Mouse (Mus musculus): Measurements from ENCODE around the gene Plekhm3. TPM values are rescaled to one million over a fixed set of nuclear protein-coding genes. Genes with fewer than 3 reads are reported as not detected.

Plekhm3 gene
- polyA plus RNA-seq, 1 experiment from 2014 or later = 2.2 TPM

GRCm38 (mm10) chr1:64899763-64900162 lies 56.9 kb downstream of the Plekhm3 start:
- H3K36me3 ChIP-seq (ENCODE audit: control insufficient read depth, insufficient read depth, low read length) = no peaks in the 10 kb centered on the region
- ATAC-seq (ENCODE audit: low FRiP score, low TSS enrichment) (no peak), DNase-seq (ENCODE audit: low spot score) (no peak)
- no peaks in the 10 kb centered on the region for H3K4me1 ChIP-seq (replicated peaks; ENCODE audit: control insufficient read depth, insufficient read depth)
- H3K27ac ChIP-seq (replicated peaks) = no peak overlapping the region
- no peak overlapping the region for H3K4me3 ChIP-seq (ENCODE audit: low read depth, low read length)
- H3K9me3 ChIP-seq (ENCODE audit: control insufficient read depth, low read length) = no peaks in the 10 kb centered on the region
- TF ChIP-seq EP300 (optimal IDR thresholded peaks at IDR 0.05) (no peak), CTCF (IDR thresholded peaks at IDR 0.05; ENCODE audit: low read depth) (no peak)
- WGBS = 85% methylated on average over 3 of the region's 3 CpGs
- H3K9ac ChIP-seq (ENCODE audit: low read length) = no peak overlapping the region
- no peak overlapping the region for H3K4me2 ChIP-seq (replicated peaks; ENCODE audit: low read depth)
- no peaks in the 10 kb centered on the region for H3K27me3 ChIP-seq (ENCODE audit: control insufficient read depth, insufficient read depth, low read length)

DNA sequence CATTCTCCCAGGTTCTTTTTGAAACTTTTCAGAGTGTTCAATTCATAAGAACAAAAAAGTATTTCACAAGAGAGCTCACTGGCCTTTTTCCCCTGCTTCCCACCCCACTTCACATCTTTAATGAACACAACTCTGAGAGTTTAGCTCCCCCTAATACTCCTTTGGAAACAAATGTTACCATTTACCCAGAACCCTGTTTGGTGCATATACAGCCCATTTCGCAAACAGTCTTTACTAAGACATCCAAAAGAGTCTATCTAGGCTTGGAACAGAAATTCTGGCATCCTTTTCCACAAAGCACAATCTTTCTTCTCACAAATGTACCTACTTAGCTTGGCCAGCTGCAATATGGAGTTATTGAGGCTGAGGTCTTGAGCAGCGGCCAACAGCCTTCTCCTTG lies 59.1 kb downstream of the Plekhm3 start:
- no peak for TF ChIP-seq EP300 (optimal IDR thresholded peaks at IDR 0.05)
- TF ChIP-seq CTCF (IDR thresholded peaks at IDR 0.05; ENCODE audit: low read depth) = no peak
- WGBS = 84% methylated on average over 2 of the region's 2 CpGs
- H3K27me3 ChIP-seq (ENCODE audit: control insufficient read depth, insufficient read depth, low read length) = no peaks in the 10 kb centered on the region
- ATAC-seq (ENCODE audit: low FRiP score, low TSS enrichment) (no peak), DNase-seq (ENCODE audit: low spot score) (no peak)
- no peak overlapping the region for H3K4me3 ChIP-seq (ENCODE audit: low read depth, low read length)
- H3K4me1 ChIP-seq (replicated peaks; ENCODE audit: control insufficient read depth, insufficient read depth) = no peaks in the 10 kb centered on the region
- no peak overlapping the region for H3K27ac ChIP-seq (replicated peaks)
- no peak overlapping the region for H3K4me2 ChIP-seq (replicated peaks; ENCODE audit: low read depth)
- no peak overlapping the region for H3K9ac ChIP-seq (ENCODE audit: low read length)
- no peaks in the 10 kb centered on the region for H3K9me3 ChIP-seq (ENCODE audit: control insufficient read depth, low read length)
- H3K36me3 ChIP-seq (ENCODE audit: control insufficient read depth, insufficient read depth, low read length) = no peaks in the 10 kb centered on the region

DNA sequence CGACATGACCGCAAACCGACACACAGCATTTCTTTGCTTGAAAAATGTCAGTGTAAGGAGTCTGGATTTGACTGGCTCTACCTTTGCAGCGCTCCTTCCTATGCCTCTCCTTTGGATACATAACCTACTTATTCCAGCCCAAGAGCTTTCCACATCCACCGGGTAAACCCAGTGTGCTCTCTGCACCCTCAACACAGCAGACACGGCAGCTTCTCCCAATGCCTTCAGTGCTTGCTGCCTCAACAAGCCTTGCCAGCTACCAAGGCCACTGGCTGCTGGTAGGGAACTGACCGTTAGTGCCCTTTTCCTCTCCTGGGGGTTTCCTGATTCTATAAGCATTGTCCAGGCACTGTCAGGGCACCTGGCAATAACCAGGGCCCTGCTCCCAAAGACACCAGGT lies 62.8 kb downstream of the Plekhm3 start:
- no peaks in the 10 kb centered on the region for H3K9me3 ChIP-seq (ENCODE audit: control insufficient read depth, low read length)
- no peaks in the 10 kb centered on the region for H3K4me1 ChIP-seq (replicated peaks; ENCODE audit: control insufficient read depth, insufficient read depth)
- H3K27ac ChIP-seq (replicated peaks) = no peak overlapping the region
- H3K4me2 ChIP-seq (replicated peaks; ENCODE audit: low read depth) = no peak overlapping the region
- TF ChIP-seq CTCF (IDR thresholded peaks at IDR 0.05; ENCODE audit: low read depth) = no peak
- TF ChIP-seq EP300 (optimal IDR thresholded peaks at IDR 0.05) = no peak
- H3K4me3 ChIP-seq (ENCODE audit: low read depth, low read length) = no peak overlapping the region
- 81% methylated on average over 7 of the region's 7 CpGs for WGBS
- H3K27me3 ChIP-seq (ENCODE audit: control insufficient read depth, insufficient read depth, low read length) = no peaks in the 10 kb centered on the region
- ATAC-seq (ENCODE audit: low FRiP score, low TSS enrichment) = no peak
- no peak overlapping the region for H3K9ac ChIP-seq (ENCODE audit: low read length)
- DNase-seq (ENCODE audit: low spot score) = no peak
- H3K36me3 ChIP-seq (ENCODE audit: control insufficient read depth, insufficient read depth, low read length) = no peaks in the 10 kb centered on the region

GRCm38 (mm10) chr1:64891332-64891731 lies 65.3 kb downstream of the Plekhm3 start:
- Histone ChIP-seq H3K4me2 (replicated peaks; ENCODE audit: low read depth) (no peak overlapping the region), H3K4me3 (ENCODE audit: low read depth, low read length) (no peak overlapping the region), H3K9me3 (ENCODE audit: control insufficient read depth, low read length) (no peaks in the 10 kb centered on the region), H3K4me1 (replicated peaks; ENCODE audit: control insufficient read depth, insufficient read depth) (no peaks in the 10 kb centered on the region), H3K9ac (ENCODE audit: low read length) (no peak overlapping the region), H3K27ac (replicated peaks) (no peak overlapping the region), H3K36me3 (ENCODE audit: control insufficient read depth, insufficient read depth, low read length) (no peaks in the 10 kb centered on the region), H3K27me3 (ENCODE audit: control insufficient read depth, insufficient read depth, low read length) (no peaks in the 10 kb centered on the region)
- DNase-seq (ENCODE audit: low spot score) (no peak), ATAC-seq (ENCODE audit: low FRiP score, low TSS enrichment) (no peak)
- no peak for TF ChIP-seq EP300 (optimal IDR thresholded peaks at IDR 0.05)
- WGBS = 93% methylated on average over 4 of the region's 4 CpGs

DNA sequence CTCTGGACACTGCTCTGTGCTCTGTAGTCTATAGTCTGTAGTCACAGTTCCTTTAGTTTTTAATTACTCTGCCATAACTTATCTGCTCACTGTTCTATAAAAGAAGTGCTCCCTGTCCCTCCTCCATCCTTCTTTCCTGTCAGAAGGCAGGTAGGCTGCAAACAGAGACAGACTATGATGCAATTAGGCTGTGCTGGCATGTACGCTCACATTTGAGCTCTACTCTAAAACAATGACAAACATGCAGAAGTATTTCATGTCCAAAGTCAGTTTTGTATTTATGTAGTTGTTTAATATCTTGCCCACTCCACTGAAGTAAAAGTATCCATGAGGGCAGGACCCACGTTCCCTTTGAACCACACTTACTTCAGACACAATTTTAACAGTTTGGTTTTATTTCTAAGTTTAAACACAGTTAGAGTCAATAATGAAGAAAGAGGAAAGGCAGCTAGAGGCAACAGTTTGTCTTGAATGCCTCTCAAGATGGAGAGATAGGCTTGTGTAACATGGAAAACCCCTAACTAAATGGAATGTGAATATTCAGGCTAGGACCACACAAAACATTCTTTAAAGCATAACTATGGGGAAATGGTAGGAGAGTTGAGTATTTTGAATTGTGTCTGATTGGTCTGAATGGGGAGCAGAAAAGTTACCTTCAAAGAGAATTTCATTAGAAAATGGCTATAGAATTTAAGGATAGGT lies 69.0 kb downstream of the Plekhm3 start:
- no peaks in the 10 kb centered on the region; the same call in 1 of the 2 replicates for H3K36me3 ChIP-seq (ENCODE audit: control insufficient read depth, insufficient read depth, low read length)
- no peak overlapping the region for H3K27ac ChIP-seq (replicated peaks)
- H3K4me1 ChIP-seq (replicated peaks; ENCODE audit: control insufficient read depth, insufficient read depth) = no peaks in the 10 kb centered on the region
- TF ChIP-seq EP300 (optimal IDR thresholded peaks at IDR 0.05) (no peak), CTCF (IDR thresholded peaks at IDR 0.05; ENCODE audit: low read depth) (no peak)
- H3K9me3 ChIP-seq (ENCODE audit: control insufficient read depth, low read length) = no peaks in the 10 kb centered on the region
- no peak overlapping the region for H3K9ac ChIP-seq (ENCODE audit: low read length)
- WGBS = 57% methylated on average over 2 of the region's 2 CpGs
- no peak for ATAC-seq (ENCODE audit: low FRiP score, low TSS enrichment)
- H3K4me2 ChIP-seq (replicated peaks; ENCODE audit: low read depth) = no peak overlapping the region
- H3K4me3 ChIP-seq (ENCODE audit: low read depth, low read length) = no peak overlapping the region
- H3K27me3 ChIP-seq (ENCODE audit: control insufficient read depth, insufficient read depth, low read length) = no peaks in the 10 kb centered on the region
- DNase-seq (ENCODE audit: low spot score) = no peak

GRCm38 (mm10) chr1:64886718-64887117 lies 69.9 kb downstream of the Plekhm3 start:
- TF ChIP-seq CTCF (IDR thresholded peaks at IDR 0.05; ENCODE audit: low read depth) (no peak), EP300 (optimal IDR thresholded peaks at IDR 0.05) (no peak)
- no peaks in the 10 kb centered on the region for H3K9me3 ChIP-seq (ENCODE audit: control insufficient read depth, low read length)
- no peak overlapping the region for H3K4me3 ChIP-seq (ENCODE audit: low read depth, low read length)
- ATAC-seq (ENCODE audit: low FRiP score, low TSS enrichment) (no peak), DNase-seq (ENCODE audit: low spot score) (no peak)
- WGBS = 91% methylated on average over 6 of the region's 6 CpGs
- H3K27me3 ChIP-seq (ENCODE audit: control insufficient read depth, insufficient read depth, low read length) = no peaks in the 10 kb centered on the region
- H3K4me1 ChIP-seq (replicated peaks; ENCODE audit: control insufficient read depth, insufficient read depth) = no peaks in the 10 kb centered on the region
- H3K36me3 ChIP-seq (ENCODE audit: control insufficient read depth, insufficient read depth, low read length) = no peaks in the 10 kb centered on the region; the same call in 1 of the 2 replicates
- H3K9ac ChIP-seq (ENCODE audit: low read length) = no peak overlapping the region
- no peak overlapping the region for H3K27ac ChIP-seq (replicated peaks)
- no peak overlapping the region for H3K4me2 ChIP-seq (replicated peaks; ENCODE audit: low read depth)
